Mouse (Mus musculus): ENCODE results near the gene Ap2a2. TPM values are rescaled to one million over a fixed set of nuclear protein-coding genes. Genes with fewer than 3 reads are reported as not detected.
"Not testable (repeated sequence)": the region's sequence is repeated elsewhere in the genome, so short reads cannot be mapped to it uniquely, and the experiment has no call there.

The Ap2a2 gene
- polyA plus RNA-seq, 1 experiment from 2014 or later: 104 TPM

DNA sequence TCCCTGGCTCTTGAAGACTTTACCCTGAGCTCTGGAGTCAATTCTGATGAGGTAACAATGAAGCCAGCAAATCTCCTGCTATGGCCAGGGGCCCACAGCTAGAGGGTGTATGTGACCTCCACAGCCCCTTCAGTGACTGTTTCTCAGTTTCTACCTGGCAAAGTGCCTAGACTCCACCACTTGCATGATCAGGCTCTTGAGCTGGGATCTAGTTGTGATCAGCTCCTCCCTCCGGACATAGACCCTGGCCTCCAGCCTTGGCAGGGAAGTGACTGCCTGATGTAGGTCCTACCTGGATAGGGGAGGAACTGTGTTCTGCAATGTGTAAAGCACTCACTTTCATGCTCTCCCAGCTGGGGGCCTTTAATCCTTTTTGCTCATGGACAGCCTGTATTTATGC is 98.4 kb downstream of the Ap2a2 start:
- no peaks in the 10 kb centered on the region for H3K27me3 ChIP-seq (ENCODE audit: poor library complexity, severe bottlenecking)
- WGBS: 81% methylated on average over 1 of the region's 1 CpGs

GRCm38 (mm10) chr7:141661481-141661880 is 99.5 kb downstream of the Ap2a2 start:
- no peaks in the 10 kb centered on the region for H3K27me3 ChIP-seq (ENCODE audit: poor library complexity, severe bottlenecking)
- no peaks in the 10 kb centered on the region for H3K9me3 ChIP-seq
- WGBS: 70% methylated on average over 3 of the region's 3 CpGs
- H3K4me3 ChIP-seq: no peak overlapping the region
- H3K36me3 ChIP-seq (replicated peaks): no peaks in the 10 kb centered on the region
- no peak overlapping the region for H3K27ac ChIP-seq
- H3K4me1 ChIP-seq: 0 out of 2 replicates have a peak, but pooled peaks cover 4% of the 10 kb centered on the region
- DNase-seq (ENCODE audit: extremely low spot score, low spot score): no peak

More for the DNA sequence above, 98.4 kb downstream of the Ap2a2 start:
- Histone ChIP-seq H3K9me3 (no peaks in the 10 kb centered on the region), H3K36me3 (replicated peaks) (no peaks in the 10 kb centered on the region), H3K4me1 (0 out of 2 replicates have a peak, but pooled peaks cover 4% of the 10 kb centered on the region), H3K4me3 (no peak overlapping the region), H3K27ac (no peak overlapping the region)
- DNase-seq (ENCODE audit: extremely low spot score, low spot score): no peak

DNA sequence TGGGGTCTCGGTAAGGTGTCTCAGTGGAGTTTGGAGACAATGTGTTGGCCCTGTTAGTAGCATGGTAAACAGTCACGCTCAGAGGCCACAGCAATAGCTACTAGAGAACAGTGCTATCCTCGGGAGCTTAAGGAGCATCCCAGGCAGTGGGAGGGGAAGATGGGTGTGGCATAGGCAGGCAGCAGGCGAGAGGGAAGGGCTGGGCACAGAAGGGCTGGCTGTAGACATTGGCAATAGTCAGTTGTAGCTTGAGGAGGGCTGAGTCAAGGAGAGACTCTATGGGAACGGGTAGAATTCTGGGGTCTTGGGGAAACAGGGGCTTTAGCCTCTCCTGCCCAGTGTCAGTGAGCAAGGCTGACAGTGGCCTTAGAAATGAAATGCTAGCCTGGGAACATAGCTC is 100.2 kb downstream of the Ap2a2 start:
- Histone ChIP-seq H3K4me1 (0 out of 2 replicates have a peak, but pooled peaks cover 4% of the 10 kb centered on the region), H3K9me3 (no peaks in the 10 kb centered on the region), H3K27ac (no peak overlapping the region), H3K27me3 (ENCODE audit: poor library complexity, severe bottlenecking) (no peaks in the 10 kb centered on the region), H3K4me3 (no peak overlapping the region), H3K36me3 (replicated peaks) (no peaks in the 10 kb centered on the region)
- WGBS: 64% methylated on average over 5 of the region's 5 CpGs
- DNase-seq (ENCODE audit: extremely low spot score, low spot score): no peak

GRCm38 (mm10) chr7:141666190-141666589 is 104.2 kb downstream of the Ap2a2 start:
- DNase-seq (ENCODE audit: extremely low spot score, low spot score): peak; percentile 41
- Histone ChIP-seq H3K27me3 (ENCODE audit: poor library complexity, severe bottlenecking) (no peaks in the 10 kb centered on the region), H3K4me1 (no peaks in the 10 kb centered on the region), H3K36me3 (replicated peaks) (no peaks in the 10 kb centered on the region), H3K27ac (no peak overlapping the region), H3K9me3 (no peaks in the 10 kb centered on the region), H3K4me3 (no peak overlapping the region)
- 23% methylated on average over 4 of the region's 4 CpGs for WGBS

DNA sequence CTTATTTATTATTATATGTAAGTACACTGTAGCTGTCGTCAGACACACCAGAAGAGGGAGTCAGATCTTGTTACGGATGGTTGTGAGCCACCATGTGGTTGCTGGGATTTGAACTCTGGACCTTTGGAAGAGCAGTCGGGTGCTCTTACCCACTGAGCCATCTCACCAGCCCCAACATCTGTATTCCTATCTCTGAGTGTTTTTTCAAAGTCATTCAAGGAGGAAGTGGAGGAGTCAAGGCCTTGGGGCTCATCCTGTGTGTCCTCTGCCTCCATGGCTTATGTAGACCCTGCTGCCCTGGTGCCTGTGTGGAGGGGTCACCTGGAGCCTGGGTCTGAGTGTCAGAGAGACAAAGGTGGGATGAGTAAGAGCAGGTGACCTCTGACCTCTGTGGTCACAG is 107.1 kb downstream of the Ap2a2 start:
- H3K9me3 ChIP-seq; H3K4me3 ChIP-seq; H3K27me3 ChIP-seq (ENCODE audit: poor library complexity, severe bottlenecking); H3K36me3 ChIP-seq (replicated peaks); H3K27ac ChIP-seq; DNase-seq (ENCODE audit: extremely low spot score, low spot score); H3K4me1 ChIP-seq: not testable (repeated sequence)
- 86% methylated on average over 3 of the region's 3 CpGs for WGBS

DNA sequence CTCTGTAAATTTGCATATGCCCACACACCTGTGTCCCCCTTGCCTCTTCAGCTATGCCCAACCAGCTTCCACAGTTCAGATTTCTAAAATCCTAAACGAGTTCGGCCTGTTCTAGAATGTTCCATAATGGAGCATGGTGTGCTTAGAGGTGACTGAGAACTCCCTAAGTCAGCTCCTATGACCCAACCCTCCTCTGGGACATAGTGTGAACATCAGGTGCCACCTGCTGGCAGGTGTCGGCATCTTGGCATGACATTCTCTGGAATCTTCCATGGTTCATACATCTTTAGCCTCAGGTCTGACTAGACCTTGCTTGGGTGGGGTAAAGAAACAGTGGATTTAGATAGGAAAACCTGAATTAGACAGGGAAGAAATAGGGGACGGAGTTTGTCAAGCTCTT is 109.0 kb downstream of the Ap2a2 start:
- Histone ChIP-seq H3K9me3 (no peaks in the 10 kb centered on the region), H3K4me1 (no peaks in the 10 kb centered on the region; the same call in 1 of the 2 replicates), H3K27me3 (ENCODE audit: poor library complexity, severe bottlenecking) (no peaks in the 10 kb centered on the region), H3K36me3 (replicated peaks) (no peaks in the 10 kb centered on the region), H3K27ac (no peak overlapping the region), H3K4me3 (no peak overlapping the region)
- no peak for DNase-seq (ENCODE audit: extremely low spot score, low spot score)
- WGBS: 83% methylated on average over 4 of the region's 4 CpGs

DNA sequence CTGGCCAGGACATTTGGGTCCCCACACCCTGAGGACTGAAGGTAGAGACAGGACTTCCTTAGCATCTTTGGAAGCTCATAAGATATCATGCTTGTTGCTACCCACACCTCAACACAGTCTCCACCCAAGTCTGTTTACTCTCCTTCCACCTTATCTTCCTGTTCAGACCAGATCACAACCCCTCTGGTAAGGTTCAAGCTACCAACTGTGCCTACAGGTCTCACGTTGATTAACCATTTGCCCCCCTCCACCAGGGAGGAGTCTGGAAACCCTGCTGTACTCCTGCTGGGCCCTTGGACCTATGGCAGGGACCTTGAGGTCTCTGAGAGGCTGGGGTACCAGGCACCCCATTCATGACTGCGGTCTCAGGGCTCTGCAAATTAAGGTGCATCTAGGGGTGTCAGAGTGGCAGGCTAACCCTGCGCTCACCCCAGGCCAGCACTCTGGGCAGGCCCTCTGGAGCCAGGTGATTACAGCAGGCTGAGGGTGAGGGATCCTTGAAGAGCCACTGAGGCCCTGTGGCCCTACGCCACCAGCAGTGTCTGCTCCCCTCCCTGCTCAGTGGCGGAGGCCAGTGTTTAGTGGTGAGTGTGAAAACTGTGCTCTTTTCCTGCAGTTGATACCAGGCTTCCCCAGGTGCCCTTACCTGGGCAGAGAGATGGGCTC is 109.8 kb downstream of the Ap2a2 start:
- no peak for DNase-seq (ENCODE audit: extremely low spot score, low spot score)
- WGBS: 84% methylated on average over 5 of the region's 5 CpGs
- no peaks in the 10 kb centered on the region for H3K27me3 ChIP-seq (ENCODE audit: poor library complexity, severe bottlenecking)
- H3K4me1 ChIP-seq: no peaks in the 10 kb centered on the region; the same call in 1 of the 2 replicates
- H3K27ac ChIP-seq: no peak overlapping the region
- no peaks in the 10 kb centered on the region for H3K36me3 ChIP-seq (replicated peaks)
- no peaks in the 10 kb centered on the region for H3K9me3 ChIP-seq
- H3K4me3 ChIP-seq: no peak overlapping the region

- Histone ChIP-seq H3K4me3 (no peak overlapping the region), H3K27ac (no peak overlapping the region), H3K9me3 (no peaks in the 10 kb centered on the region), H3K36me3 (replicated peaks) (no peaks in the 10 kb centered on the region), H3K4me1 (peaks cover 4% of the 10 kb centered on the region), H3K27me3 (ENCODE audit: poor library complexity, severe bottlenecking) (no peaks in the 10 kb centered on the region)
- WGBS: 88% methylated on average over 4 of the region's 4 CpGs
- no peak for DNase-seq (ENCODE audit: extremely low spot score, low spot score)
Observed at GRCm38 (mm10) chr7:141678922-141679321, 116.9 kb downstream of the Ap2a2 start.

Small RNAs within 50 kb of the gene (microRNA-seq; reads per million reads assigned to microRNA genes)
- 1.5 reads per million for gene Mir7063

Other genes with a start within 250 kb of the Ap2a2 start
- gene Deaf1, start 234.5 kb upstream of the Ap2a2 start, polyA plus RNA-seq (2016; fragmentation: Nextera tagmentation; extraction: Ambion mirVana): 59.2 and 59.3 TPM in 2 replicates
- gene Tmem80, start 234.4 kb upstream of the Ap2a2 start, polyA plus RNA-seq (2016; fragmentation: Nextera tagmentation; extraction: Ambion mirVana): 48.2 and 51.0 TPM in 2 replicates
- 4.2 and 4.5 TPM in 2 replicates for gene Eps8l2, start 223.3 kb upstream of the Ap2a2 start, polyA plus RNA-seq (2016; fragmentation: Nextera tagmentation; extraction: Ambion mirVana)
- gene Taldo1, start 170.0 kb upstream of the Ap2a2 start, polyA plus RNA-seq (2016; fragmentation: Nextera tagmentation; extraction: Ambion mirVana): 335 and 368 TPM in 2 replicates
- gene Gatd1, start 148.0 kb upstream of the Ap2a2 start, polyA plus RNA-seq (2016; fragmentation: Nextera tagmentation; extraction: Ambion mirVana): 43.2 and 44.7 TPM in 2 replicates
- gene Cend1, start 132.7 kb upstream of the Ap2a2 start, polyA plus RNA-seq (2016; fragmentation: Nextera tagmentation; extraction: Ambion mirVana): 7.7 and 8.7 TPM in 2 replicates
- gene Slc25a22, start 124.3 kb upstream of the Ap2a2 start, polyA plus RNA-seq (2016; fragmentation: Nextera tagmentation; extraction: Ambion mirVana): 46.8 and 49.6 TPM in 2 replicates
- gene Pidd1, start 118.1 kb upstream of the Ap2a2 start, polyA plus RNA-seq (2016; fragmentation: Nextera tagmentation; extraction: Ambion mirVana): 24.9 and 26.4 TPM in 2 replicates
- 1,198 and 1,216 TPM in 2 replicates for gene Rplp2, start 114.8 kb upstream of the Ap2a2 start, polyA plus RNA-seq (2016; fragmentation: Nextera tagmentation; extraction: Ambion mirVana)
- 15.9 and 18.2 TPM in 2 replicates for gene Pnpla2, start 107.0 kb upstream of the Ap2a2 start, polyA plus RNA-seq (2016; fragmentation: Nextera tagmentation; extraction: Ambion mirVana)
- 6.2 and 7.3 TPM in 2 replicates for gene Cracr2b, start 101.1 kb upstream of the Ap2a2 start, polyA plus RNA-seq (2016; fragmentation: Nextera tagmentation; extraction: Ambion mirVana)
- gene Cd151, start 94.8 kb upstream of the Ap2a2 start, polyA plus RNA-seq (2016; fragmentation: Nextera tagmentation; extraction: Ambion mirVana): 15.2 and 17.7 TPM in 2 replicates
- gene Polr2l, start 87.0 kb upstream of the Ap2a2 start, polyA plus RNA-seq (2016; fragmentation: Nextera tagmentation; extraction: Ambion mirVana): 87.0 and 95.7 TPM in 2 replicates
- gene Tspan4, start 86.9 kb upstream of the Ap2a2 start, polyA plus RNA-seq (2016; fragmentation: Nextera tagmentation; extraction: Ambion mirVana): 31.4 and 37.9 TPM in 2 replicates
- gene Chid1, start 22.3 kb upstream of the Ap2a2 start, polyA plus RNA-seq (2016; fragmentation: Nextera tagmentation; extraction: Ambion mirVana): 24.8 and 25.4 TPM in 2 replicates
- gene Muc6, start 93.1 kb downstream of the Ap2a2 start, polyA plus RNA-seq (2016; fragmentation: Nextera tagmentation; extraction: Ambion mirVana): 0.11 and 0.16 TPM in 2 replicates
- 0.17 TPM in 1 of 2 replicates, not detected in the other for gene Muc2, start 128.2 kb downstream of the Ap2a2 start, polyA plus RNA-seq (2016; fragmentation: Nextera tagmentation; extraction: Ambion mirVana)
- not detected in 2 replicates for gene Muc5ac, start 226.8 kb downstream of the Ap2a2 start, polyA plus RNA-seq (2016; fragmentation: Nextera tagmentation; extraction: Ambion mirVana)